Mouse (Mus musculus) bone marrow macrophage, adult 2 months (primary cell): ENCODE measurements around the gene Olfr576.

ENCODE experiments used
- CTCF ChIP-seq: IDR thresholded peaks from 2 replicates; pipeline ENCODE4 v1.5.1; 2012; ENCODE audit warnings: low read depth, mild to moderate bottlenecking, low read length, moderate library complexity
- POLR2A ChIP-seq: IDR thresholded peaks from 2 replicates; pipeline ENCODE4 v1.6.1; 2012; ENCODE audit warnings: mild to moderate bottlenecking, low read depth, low read length, borderline replicate concordance

DNA sequence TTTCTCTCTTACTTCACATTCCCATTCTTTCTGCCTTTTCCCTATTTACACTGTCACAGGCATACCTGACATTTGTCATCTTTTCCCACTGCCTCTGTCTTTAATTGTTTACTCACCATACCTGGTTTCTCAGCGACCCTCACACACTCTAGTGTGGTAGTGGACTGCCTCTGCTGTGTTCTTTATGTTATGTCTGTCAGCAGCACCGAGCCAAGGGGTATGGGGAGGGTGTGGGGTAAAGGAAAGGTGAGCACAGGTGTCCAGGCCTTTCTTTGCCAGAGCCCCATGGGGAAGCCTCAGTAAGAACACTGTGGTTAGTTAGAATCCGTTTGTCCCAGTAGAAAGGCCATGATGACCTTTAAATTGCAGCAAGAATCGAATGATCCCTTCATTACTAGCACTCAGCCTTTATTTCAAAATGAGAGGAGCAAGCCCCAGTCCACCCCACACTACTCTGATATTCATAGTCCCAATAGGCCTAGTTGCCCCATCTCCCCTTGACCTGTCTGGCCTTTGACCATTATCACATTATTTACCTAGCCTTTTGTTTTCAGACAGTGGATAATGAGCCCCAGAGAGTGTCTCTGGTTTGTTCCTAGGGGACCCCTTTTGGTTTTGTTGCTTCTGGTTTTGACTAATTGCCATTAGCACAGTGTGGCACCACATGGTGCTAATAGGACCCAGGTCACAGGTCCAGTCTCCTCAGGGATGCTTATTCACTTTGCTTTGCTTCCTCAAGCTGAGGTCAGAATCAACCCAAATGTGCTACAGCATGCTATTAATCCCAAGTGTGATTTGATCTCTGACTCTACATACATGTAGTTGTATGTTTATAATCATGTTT lies 45.2 kb upstream of the Olfr576 start, which contains the start of gene Olfr571:
- TF ChIP-seq CTCF (no peak), POLR2A (no peak)
